Mouse (Mus musculus) heart, embryonic 10.5 days (tissue): ENCODE measurements around the gene Mettl24. TPM values are rescaled to one million over a fixed set of nuclear protein-coding genes. Genes with fewer than 3 reads are reported as not detected.

Experiments used
- DNase-seq: peaks from one replicate; pipeline ENCODE4 v3.0.0-alpha.2; 2017; ENCODE audit warnings: low spot score
- H3K27ac ChIP-seq: fragments of 300-500 bp; sonication (generic); 2 replicates; pipeline ENCODE4 v1.5.1; 2016; ENCODE audit warnings: mild to moderate bottlenecking
- H3K27me3 ChIP-seq: fragments of 300-500 bp; sonication (generic); 2 replicates; pipeline ENCODE4 v1.6.1; 2016; ENCODE audit warnings: mild to moderate bottlenecking; ENCODE audit not compliant: poor library complexity, insufficient read depth, severe bottlenecking
- H3K36me3 ChIP-seq: fragments of 300-500 bp; sonication (generic); 2 replicates; pipeline ENCODE4 v1.6.1; 2016; ENCODE audit warnings: mild to moderate bottlenecking, moderate library complexity
- H3K4me1 ChIP-seq: fragments of 300-500 bp; sonication (generic); 2 replicates; pipeline ENCODE4 v1.6.1; 2016; ENCODE audit warnings: mild to moderate bottlenecking
- H3K4me3 ChIP-seq: fragments of 300-500 bp; sonication (generic); 2 replicates; pipeline ENCODE4 v1.5.1; 2016; ENCODE audit warnings: mild to moderate bottlenecking, moderate library complexity
- H3K9me3 ChIP-seq: fragments of 300-500 bp; sonication (generic); 2 replicates; pipeline ENCODE4 v1.6.1; 2016; ENCODE audit warnings: mild to moderate bottlenecking, moderate library complexity
- WGBS: fragments of 180-500 bp; shearing (Covaris S2); methylation state at CpG from one replicate; pipeline ENCODE4 v1.1.7; 2016; 5-methylcytosine and 5-hydroxymethylcytosine counted together
- polyA plus RNA-seq: library from polyadenylated mRNA; unstranded; fragments of >200 nt; fragmentation: Nextera tagmentation; extraction: Ambion mirVana; gene quantifications from 2 replicates; pipeline ENCODE4 v1.2.1, GENCODE M21; 2016

Gene Mettl24
- 2.4 and 2.6 TPM in 2 replicates for polyA plus RNA-seq

- Histone ChIP-seq H3K27ac (peak within 1 kb of the TSS; percentile 94), H3K4me1 (peaks cover 17% of the 10 kb centered on the region), H3K4me3 (peak within 1 kb of the TSS; percentile 76), H3K27me3 (no peaks in the 10 kb centered on the region), H3K36me3 (no peaks in the 10 kb centered on the region), H3K9me3 (no peaks in the 10 kb centered on the region)
- under 1% methylated on average over 50 of the region's 50 CpGs for WGBS
- DNase-seq, result peak; percentile 89
These were observed at the start of gene Mettl24 for GRCm38 (mm10) chr10:40683092-40683867. Gene Mettl24, plus strand, starts transcription at chr10:40683282.

GRCm38 (mm10) chr10:40637331-40637730, 45.8 kb upstream of the Mettl24 start:
- H3K27ac ChIP-seq, result peak overlapping the region; percentile 30; the same call in 1 of the 2 replicates
- H3K27me3 ChIP-seq, result peaks cover 5% of the 10 kb centered on the region; the same call in 1 of the 2 replicates
- 29% methylated on average over 10 of the region's 10 CpGs for WGBS
- DNase-seq, result no peak
- no peaks in the 10 kb centered on the region for H3K36me3 ChIP-seq
- no peaks in the 10 kb centered on the region for H3K9me3 ChIP-seq
- H3K4me1 ChIP-seq, result peaks cover 28% of the 10 kb centered on the region
- no peak overlapping the region for H3K4me3 ChIP-seq

- Histone ChIP-seq H3K4me1 (peaks cover 28% of the 10 kb centered on the region), H3K36me3 (no peaks in the 10 kb centered on the region), H3K27me3 (peaks cover 5% of the 10 kb centered on the region; the same call in 1 of the 2 replicates), H3K4me3 (no peak overlapping the region), H3K27ac (peak overlapping the region; percentile 37), H3K9me3 (no peaks in the 10 kb centered on the region)
- DNase-seq, result no peak
- WGBS, result 62% methylated on average over 7 of the region's 7 CpGs
These were observed 44.8 kb upstream of the Mettl24 start for GRCm38 (mm10) chr10:40638276-40638675.

GRCm38 (mm10) chr10:40638823-40639819, 44.0 kb upstream of the Mettl24 start:
- WGBS, result 71% methylated on average over 26 of the region's 26 CpGs
- H3K36me3 ChIP-seq, result no peaks in the 10 kb centered on the region
- H3K9me3 ChIP-seq, result no peaks in the 10 kb centered on the region
- H3K4me1 ChIP-seq, result peaks cover 28% of the 10 kb centered on the region
- no peak for DNase-seq
- H3K27me3 ChIP-seq, result peaks cover 5% of the 10 kb centered on the region; the same call in 1 of the 2 replicates
- H3K4me3 ChIP-seq, result no peak overlapping the region
- peak overlapping the region; percentile 57; the same call in 1 of the 2 replicates for H3K27ac ChIP-seq

- no peaks in the 10 kb centered on the region for H3K9me3 ChIP-seq
- H3K4me1 ChIP-seq, result peaks cover 28% of the 10 kb centered on the region
- H3K36me3 ChIP-seq, result no peaks in the 10 kb centered on the region
- H3K27ac ChIP-seq, result no peak overlapping the region
- DNase-seq, result no peak
- H3K4me3 ChIP-seq, result no peak overlapping the region
- peaks cover 5% of the 10 kb centered on the region; the same call in 1 of the 2 replicates for H3K27me3 ChIP-seq
- 78% methylated on average over 4 of the region's 4 CpGs for WGBS
These were observed 42.7 kb upstream of the Mettl24 start for GRCm38 (mm10) chr10:40640406-40640805.

- 88% methylated on average over 7 of the region's 7 CpGs for WGBS
- Histone ChIP-seq H3K27ac (no peak overlapping the region), H3K4me3 (no peak overlapping the region), H3K9me3 (peaks cover 4% of the 10 kb centered on the region), H3K27me3 (peaks cover 13% of the 10 kb centered on the region; the same call in 1 of the 2 replicates), H3K36me3 (no peaks in the 10 kb centered on the region), H3K4me1 (peaks cover 21% of the 10 kb centered on the region)
- no peak for DNase-seq
These were observed 41.2 kb upstream of the Mettl24 start for GRCm38 (mm10) chr10:40641901-40642300.

GRCm38 (mm10) chr10:40643126-40643525, 40.0 kb upstream of the Mettl24 start:
- no peaks in the 10 kb centered on the region for H3K36me3 ChIP-seq
- peaks cover 6% of the 10 kb centered on the region for H3K9me3 ChIP-seq
- no peak overlapping the region for H3K27ac ChIP-seq
- peaks cover 14% of the 10 kb centered on the region; the same call in 1 of the 2 replicates for H3K27me3 ChIP-seq
- no peak overlapping the region for H3K4me3 ChIP-seq
- 78% methylated on average over 5 of the region's 5 CpGs for WGBS
- H3K4me1 ChIP-seq, result peaks cover 14% of the 10 kb centered on the region
- DNase-seq, result no peak

GRCm38 (mm10) chr10:40644456-40644855, 38.6 kb upstream of the Mettl24 start:
- DNase-seq, result peak; percentile 53
- Histone ChIP-seq H3K27me3 (peaks cover 14% of the 10 kb centered on the region; the same call in 1 of the 2 replicates), H3K9me3 (peaks cover 6% of the 10 kb centered on the region), H3K36me3 (no peaks in the 10 kb centered on the region), H3K4me1 (peaks cover 2% of the 10 kb centered on the region), H3K4me3 (no peak overlapping the region), H3K27ac (no peak overlapping the region)
- WGBS, result 66% methylated on average over 9 of the region's 9 CpGs

GRCm38 (mm10) chr10:40645346-40645745, 37.7 kb upstream of the Mettl24 start:
- no peaks in the 10 kb centered on the region for H3K36me3 ChIP-seq
- no peak for DNase-seq
- H3K4me1 ChIP-seq, result no peaks in the 10 kb centered on the region
- H3K9me3 ChIP-seq, result peaks cover 6% of the 10 kb centered on the region
- no peak overlapping the region for H3K27ac ChIP-seq
- no peak overlapping the region for H3K4me3 ChIP-seq
- 87% methylated on average over 1 of the region's 1 CpGs for WGBS
- H3K27me3 ChIP-seq, result peaks cover 14% of the 10 kb centered on the region; the same call in 1 of the 2 replicates

- no peak overlapping the region for H3K27ac ChIP-seq
- DNase-seq, result no peak
- H3K36me3 ChIP-seq, result no peaks in the 10 kb centered on the region
- H3K27me3 ChIP-seq, result peaks cover 10% of the 10 kb centered on the region; the same call in 1 of the 2 replicates
- no peak overlapping the region for H3K4me3 ChIP-seq
- 87% methylated on average over 12 of the region's 12 CpGs for WGBS
- H3K9me3 ChIP-seq, result peaks cover 6% of the 10 kb centered on the region
- H3K4me1 ChIP-seq, result no peaks in the 10 kb centered on the region
These were observed 34.3 kb upstream of the Mettl24 start for GRCm38 (mm10) chr10:40648776-40649175.

- H3K9me3 ChIP-seq, result peaks cover 6% of the 10 kb centered on the region
- no peak for DNase-seq
- no peak overlapping the region for H3K4me3 ChIP-seq
- no peaks in the 10 kb centered on the region for H3K36me3 ChIP-seq
- 31% methylated on average over 4 of the region's 4 CpGs for WGBS
- no peak overlapping the region for H3K27ac ChIP-seq
- H3K27me3 ChIP-seq, result peaks cover 10% of the 10 kb centered on the region; the same call in 1 of the 2 replicates
- no peaks in the 10 kb centered on the region for H3K4me1 ChIP-seq
These were observed 33.4 kb upstream of the Mettl24 start for GRCm38 (mm10) chr10:40649634-40650033.

- 65% methylated on average over 2 of the region's 2 CpGs for WGBS
These were observed 31.4 kb upstream of the Mettl24 start for GRCm38 (mm10) chr10:40651676-40652075.

More at GRCm38 (mm10) chr10:40651676-40652075, 31.4 kb upstream of the Mettl24 start:
- DNase-seq, result no peak
- Histone ChIP-seq H3K27me3 (peaks cover 3% of the 10 kb centered on the region; the same call in 1 of the 2 replicates), H3K9me3 (0 out of 2 replicates have a peak, but pooled peaks cover 2% of the 10 kb centered on the region), H3K4me1 (no peaks in the 10 kb centered on the region), H3K27ac (no peak overlapping the region), H3K4me3 (no peak overlapping the region), H3K36me3 (no peaks in the 10 kb centered on the region)
